Mouse (Mus musculus) neural tube, embryonic 14.5 days (tissue): ENCODE measurements around the gene 4933425L06Rik. TPM values are rescaled to one million over a fixed set of nuclear protein-coding genes. Genes with fewer than 3 reads are reported as not detected.

Source experiments
- ATAC-seq: fragments of 200-750 bp; cut with Nextera tagmentation; 2 replicates; pipeline ENCODE4 v1.8.0; 2017; ENCODE audit warnings: low read depth, mild to moderate bottlenecking, moderate TSS enrichment, moderate library complexity
- H3K27ac ChIP-seq: fragments of 300-500 bp; sonication (generic); 2 replicates; pipeline ENCODE4 v1.5.1; 2014; ENCODE audit warnings: low read depth, mild to moderate bottlenecking, control low read depth, low read length, moderate library complexity, mixed read lengths
- H3K27me3 ChIP-seq: fragments of 300-500 bp; sonication (generic); 2 replicates; pipeline ENCODE4 v1.6.1; 2014; ENCODE audit warnings: low read length; ENCODE audit not compliant: control insufficient read depth, insufficient read depth
- H3K36me3 ChIP-seq: fragments of 300-500 bp; sonication (generic); 2 replicates; pipeline ENCODE4 v1.6.1; 2014; ENCODE audit warnings: low read length, mixed read lengths; ENCODE audit not compliant: control insufficient read depth, insufficient read depth
- H3K4me1 ChIP-seq: fragments of 300-500 bp; sonication (generic); 2 replicates; pipeline ENCODE4 v1.6.1; 2014; ENCODE audit warnings: low read length; ENCODE audit not compliant: control insufficient read depth, insufficient read depth
- H3K4me2 ChIP-seq: fragments of 300-500 bp; sonication (generic); 2 replicates; pipeline ENCODE4 v1.6.1; 2014; ENCODE audit warnings: mild to moderate bottlenecking, low read depth, low read length, control low read depth
- H3K4me3 ChIP-seq: fragments of 300-500 bp; sonication (generic); 2 replicates; pipeline ENCODE4 v1.5.1; 2014; ENCODE audit warnings: low read depth, low read length, control low read depth, mixed read lengths
- H3K9ac ChIP-seq: fragments of 300-500 bp; sonication (generic); replicated peaks from 2 replicates; pipeline ENCODE4 v1.6.1; 2014; ENCODE audit warnings: low read depth, mild to moderate bottlenecking, control low read depth, low read length, mixed read lengths
- H3K9me3 ChIP-seq: fragments of 300-500 bp; sonication (generic); 2 replicates; pipeline ENCODE4 v1.6.1; 2016; ENCODE audit warnings: low read length; ENCODE audit not compliant: control insufficient read depth
- WGBS: fragments of 180-500 bp; shearing (Covaris S2); extraction: QIAGEN DNeasy Blood & Tissue Kit; methylation state at CpG from one replicate; pipeline ENCODE4 v1.1.7; 2014; 5-methylcytosine and 5-hydroxymethylcytosine counted together
- polyA plus RNA-seq: library from polyadenylated mRNA; unstranded; fragments of >200 nt; fragmentation: Nextera tagmentation; extraction: Ambion mirVana; gene quantifications from 2 replicates; pipeline ENCODE4 v1.2.1, GENCODE M21; 2014

Gene 4933425L06Rik
- polyA plus RNA-seq, 1 experiment from 2014 or later: not detected

- Histone ChIP-seq H3K27ac (peak overlapping the region; percentile 89), H3K4me3 (peak overlapping the region; percentile 70), H3K4me1 (peaks cover 6% of the 10 kb centered on the region), H3K27me3 (no peaks in the 10 kb centered on the region), H3K36me3 (no peaks in the 10 kb centered on the region), H3K9ac (peak overlapping the region; percentile 78), H3K9me3 (no peaks in the 10 kb centered on the region), H3K4me2 (peak overlapping the region; percentile 60)
- ATAC-seq: peak; percentile 39
- 0% methylated on average over 7 of the region's 8 CpGs for WGBS
Observed at GRCm38 (mm10) chr13:105054941-105055309, 27.0 kb upstream of the 4933425L06Rik start.

GRCm38 (mm10) chr13:105055374-105055773, 26.5 kb upstream of the 4933425L06Rik start:
- H3K27ac ChIP-seq: no peak overlapping the region
- no peaks in the 10 kb centered on the region for H3K36me3 ChIP-seq
- peak overlapping the region; percentile 60 for H3K4me2 ChIP-seq
- H3K9me3 ChIP-seq: no peaks in the 10 kb centered on the region
- 17% methylated on average over 5 of the region's 5 CpGs for WGBS
- peak overlapping the region; percentile 70 for H3K4me3 ChIP-seq
- no peaks in the 10 kb centered on the region for H3K27me3 ChIP-seq
- H3K9ac ChIP-seq: no peak overlapping the region
- no peak for ATAC-seq
- peaks cover 6% of the 10 kb centered on the region for H3K4me1 ChIP-seq

- no peak overlapping the region for H3K4me2 ChIP-seq
- H3K4me1 ChIP-seq: no peaks in the 10 kb centered on the region
- H3K27me3 ChIP-seq: no peaks in the 10 kb centered on the region
- H3K9ac ChIP-seq: no peak overlapping the region
- H3K4me3 ChIP-seq: no peak overlapping the region
- no peak overlapping the region for H3K27ac ChIP-seq
- ATAC-seq: no peak
- no peaks in the 10 kb centered on the region for H3K36me3 ChIP-seq
- H3K9me3 ChIP-seq: no peaks in the 10 kb centered on the region
Observed at GRCm38 (mm10) chr13:105066119-105066518, 15.8 kb upstream of the 4933425L06Rik start.

GRCm38 (mm10) chr13:105066890-105067845, 14.8 kb upstream of the 4933425L06Rik start:
- no peak overlapping the region for H3K9ac ChIP-seq
- WGBS: 68% methylated on average over 7 of the region's 7 CpGs
- no peaks in the 10 kb centered on the region for H3K27me3 ChIP-seq
- no peaks in the 10 kb centered on the region for H3K4me1 ChIP-seq
- no peak overlapping the region for H3K4me3 ChIP-seq
- H3K27ac ChIP-seq: no peak overlapping the region
- H3K36me3 ChIP-seq: no peaks in the 10 kb centered on the region
- H3K4me2 ChIP-seq: no peak overlapping the region
- ATAC-seq: no peak
- no peaks in the 10 kb centered on the region for H3K9me3 ChIP-seq

GRCm38 (mm10) chr13:105089276-105089675, 7.4 kb downstream of the 4933425L06Rik start:
- no peak overlapping the region for H3K9ac ChIP-seq
- H3K36me3 ChIP-seq: no peaks in the 10 kb centered on the region
- no peaks in the 10 kb centered on the region for H3K4me1 ChIP-seq
- no peak overlapping the region for H3K27ac ChIP-seq
- ATAC-seq: no peak
- H3K9me3 ChIP-seq: no peaks in the 10 kb centered on the region
- H3K27me3 ChIP-seq: no peaks in the 10 kb centered on the region
- no peak overlapping the region for H3K4me3 ChIP-seq
- 95% methylated on average over 3 of the region's 3 CpGs for WGBS
- H3K4me2 ChIP-seq: no peak overlapping the region

- H3K4me3 ChIP-seq: no peak overlapping the region
- ATAC-seq: no peak
- no peaks in the 10 kb centered on the region for H3K9me3 ChIP-seq
- H3K27me3 ChIP-seq: no peaks in the 10 kb centered on the region
- H3K4me2 ChIP-seq: no peak overlapping the region
- no peak overlapping the region for H3K27ac ChIP-seq
- H3K4me1 ChIP-seq: no peaks in the 10 kb centered on the region
- H3K9ac ChIP-seq: no peak overlapping the region
- 81% methylated on average over 2 of the region's 2 CpGs for WGBS
- H3K36me3 ChIP-seq: no peaks in the 10 kb centered on the region
Observed at GRCm38 (mm10) chr13:105096316-105096715, 14.4 kb downstream of the 4933425L06Rik start.

GRCm38 (mm10) chr13:105100705-105101104, 18.8 kb downstream of the 4933425L06Rik start:
- Histone ChIP-seq H3K27ac (no peak overlapping the region), H3K27me3 (no peaks in the 10 kb centered on the region), H3K9me3 (no peaks in the 10 kb centered on the region), H3K4me3 (no peak overlapping the region), H3K9ac (no peak overlapping the region), H3K4me1 (no peaks in the 10 kb centered on the region), H3K36me3 (no peaks in the 10 kb centered on the region), H3K4me2 (no peak overlapping the region)
- 74% methylated on average over 4 of the region's 4 CpGs for WGBS
- no peak for ATAC-seq

GRCm38 (mm10) chr13:105104385-105104784, 22.5 kb downstream of the 4933425L06Rik start:
- no peak overlapping the region for H3K4me2 ChIP-seq
- no peak for ATAC-seq
- no peaks in the 10 kb centered on the region for H3K4me1 ChIP-seq
- no peaks in the 10 kb centered on the region for H3K9me3 ChIP-seq
- WGBS: 83% methylated on average over 2 of the region's 2 CpGs
- H3K27ac ChIP-seq: no peak overlapping the region
- H3K4me3 ChIP-seq: no peak overlapping the region
- H3K9ac ChIP-seq: no peak overlapping the region
- no peaks in the 10 kb centered on the region for H3K27me3 ChIP-seq
- H3K36me3 ChIP-seq: no peaks in the 10 kb centered on the region

GRCm38 (mm10) chr13:105111599-105111998, 29.7 kb downstream of the 4933425L06Rik start:
- Histone ChIP-seq H3K9me3 (no peaks in the 10 kb centered on the region), H3K27me3 (no peaks in the 10 kb centered on the region), H3K4me2 (no peak overlapping the region), H3K36me3 (no peaks in the 10 kb centered on the region), H3K4me3 (no peak overlapping the region), H3K4me1 (no peaks in the 10 kb centered on the region), H3K27ac (no peak overlapping the region), H3K9ac (no peak overlapping the region)
- 88% methylated on average over 6 of the region's 6 CpGs for WGBS
- no peak for ATAC-seq
